Mouse (Mus musculus) gonadal fat pad, adult 2 months (tissue): ENCODE data around the gene Nkx3-2. TPM values are rescaled to one million over a fixed set of nuclear protein-coding genes. Genes with fewer than 3 reads are reported as not detected.

Experiments used
- DNase-seq: peaks from one replicate; pipeline ENCODE4 v3.0.0-alpha.2; 2012; ENCODE audit warnings: low read depth
- polyA plus RNA-seq: library from polyadenylated mRNA; depleted of rRNA; stranded (reverse); fragments of >200 nt; gene quantifications from 2 replicates; pipeline ENCODE4 v1.2.3, GENCODE M21; 2012

Gene Nkx3-2
- polyA plus RNA-seq, 1 experiment: not detected

- no peak for DNase-seq
These were observed 2.0 kb downstream of the Nkx3-2 start for GRCm38 (mm10) chr5:41762141-41762946.

GRCm38 (mm10) chr5:41761509-41762140, 2.7 kb downstream of the Nkx3-2 start:
- no peak for DNase-seq

GRCm38 (mm10) chr5:41760831-41761508, 3.3 kb downstream of the Nkx3-2 start:
- DNase-seq: no peak

- DNase-seq: no peak
These were observed 4.2 kb downstream of the Nkx3-2 start for GRCm38 (mm10) chr5:41760071-41760470.

- no peak for DNase-seq
These were observed 5.3 kb downstream of the Nkx3-2 start for GRCm38 (mm10) chr5:41758671-41759639.

- no peak for DNase-seq
These were observed 7.0 kb downstream of the Nkx3-2 start for GRCm38 (mm10) chr5:41757338-41757737.

- DNase-seq: no peak
These were observed 7.9 kb downstream of the Nkx3-2 start for GRCm38 (mm10) chr5:41756396-41756795.

- no peak for DNase-seq
These were observed 8.8 kb downstream of the Nkx3-2 start for GRCm38 (mm10) chr5:41755373-41755960.

GRCm38 (mm10) chr5:41754836-41755235, 9.5 kb downstream of the Nkx3-2 start:
- DNase-seq: no peak

- DNase-seq: no peak
These were observed 10.0 kb downstream of the Nkx3-2 start for GRCm38 (mm10) chr5:41754226-41754775.

GRCm38 (mm10) chr5:41752721-41753120, 11.6 kb downstream of the Nkx3-2 start:
- no peak for DNase-seq

GRCm38 (mm10) chr5:41744898-41745780, 19.2 kb downstream of the Nkx3-2 start:
- DNase-seq: no peak

- no peak for DNase-seq
These were observed 20.1 kb downstream of the Nkx3-2 start for GRCm38 (mm10) chr5:41744234-41744633.

GRCm38 (mm10) chr5:41738817-41739216, 25.5 kb downstream of the Nkx3-2 start:
- DNase-seq: no peak

GRCm38 (mm10) chr5:41737039-41737438, 27.3 kb downstream of the Nkx3-2 start:
- no peak for DNase-seq

GRCm38 (mm10) chr5:41727017-41727416, 37.3 kb downstream of the Nkx3-2 start:
- DNase-seq: no peak

- no peak for DNase-seq
These were observed 38.7 kb downstream of the Nkx3-2 start for GRCm38 (mm10) chr5:41725573-41725972.
